Mouse (Mus musculus) CD4-positive, CD25-positive, alpha-beta regulatory T cell, adult 4 months (primary cell): ENCODE data around the gene Ccdc57. TPM values are rescaled to one million over a fixed set of nuclear protein-coding genes. Genes with fewer than 3 reads are reported as not detected.
A peak's percentile ranks its signal among the peaks of the same experiment; 100 is the strongest.
"Not testable (repeated sequence)": the region's sequence is repeated elsewhere in the genome, so short reads cannot be mapped to it uniquely, and the experiment has no call there.

Experiments used
- ATAC-seq: one replicate; pipeline ENCODE4 v1.8.0; 2017
- polyA plus RNA-seq, 2 experiments: library from polyadenylated mRNA; unstranded; fragments of 100-300 nt; shearing (Covaris generic); gene quantifications; one replicate each; pipeline ENCODE4 v1.2.1; 2017

The Ccdc57 gene
- polyA plus RNA-seq, 2 experiments from 2014 or later, result 0.12 to 1.1 TPM

DNA sequence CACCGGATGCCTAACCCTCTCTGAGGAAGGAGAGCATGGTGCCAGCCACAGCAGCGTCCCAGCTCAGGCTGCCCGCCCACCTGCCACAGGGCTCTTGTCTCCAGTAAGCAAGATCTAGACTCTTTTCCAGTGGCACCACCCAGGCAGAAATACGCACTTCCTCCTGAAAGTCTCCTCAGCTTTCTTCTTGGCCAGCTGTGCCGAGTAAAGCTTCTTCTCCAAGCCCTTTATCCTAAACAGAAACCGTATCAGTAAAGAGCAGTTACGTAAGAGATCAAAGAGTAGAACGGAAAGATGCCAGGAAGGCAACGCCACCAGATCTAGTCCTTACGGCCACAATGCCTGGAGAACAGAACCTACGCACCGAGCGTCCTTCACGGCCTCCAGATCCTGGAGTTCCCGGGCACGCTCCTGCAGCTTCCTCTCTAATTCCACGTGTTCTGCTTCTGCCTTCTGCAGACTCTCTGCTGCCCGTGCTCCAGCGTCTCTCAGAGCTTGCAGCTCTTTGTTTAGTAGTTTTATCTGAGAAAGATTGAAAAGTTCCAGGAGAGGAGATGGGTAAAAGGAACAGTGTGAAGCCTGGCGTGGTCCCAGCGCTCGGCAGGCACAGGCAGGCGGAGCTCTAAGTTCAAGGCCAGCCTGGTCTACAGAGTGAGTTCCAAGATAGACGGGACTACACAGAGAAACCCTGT lies 29.4 kb downstream of the Ccdc57 start:
- no peak for ATAC-seq

DNA sequence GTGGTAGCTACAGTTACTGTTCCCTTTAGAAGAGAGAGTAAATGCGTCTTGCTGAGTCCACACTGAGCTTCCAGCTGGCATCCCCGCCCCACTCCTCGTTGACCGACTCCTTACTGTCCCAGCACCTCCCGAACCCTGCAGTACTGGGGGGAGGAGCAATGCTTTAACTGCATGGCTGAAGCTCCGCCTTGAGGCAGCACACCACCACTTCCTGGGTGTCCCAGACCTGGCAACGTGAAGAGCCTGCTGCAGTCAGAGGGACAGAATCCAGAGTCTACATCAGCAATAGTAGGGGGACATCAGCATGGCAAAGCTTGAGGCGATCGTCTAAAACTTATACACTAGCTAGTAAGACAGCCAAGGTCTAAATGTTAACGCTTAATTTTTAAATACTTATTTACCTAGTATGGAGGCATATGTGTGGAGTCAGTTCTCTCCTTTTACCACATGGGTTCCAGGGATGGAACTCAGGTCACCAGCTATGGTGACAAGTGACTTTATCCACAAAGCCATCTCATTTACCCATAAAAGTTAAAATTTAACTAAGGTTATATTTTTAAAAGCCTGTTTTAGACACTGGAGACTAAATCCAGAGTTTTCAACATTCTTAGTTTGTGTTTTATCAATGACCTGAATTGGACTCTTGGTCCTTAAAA lies 30.1 kb downstream of the Ccdc57 start:
- no peak for ATAC-seq

DNA sequence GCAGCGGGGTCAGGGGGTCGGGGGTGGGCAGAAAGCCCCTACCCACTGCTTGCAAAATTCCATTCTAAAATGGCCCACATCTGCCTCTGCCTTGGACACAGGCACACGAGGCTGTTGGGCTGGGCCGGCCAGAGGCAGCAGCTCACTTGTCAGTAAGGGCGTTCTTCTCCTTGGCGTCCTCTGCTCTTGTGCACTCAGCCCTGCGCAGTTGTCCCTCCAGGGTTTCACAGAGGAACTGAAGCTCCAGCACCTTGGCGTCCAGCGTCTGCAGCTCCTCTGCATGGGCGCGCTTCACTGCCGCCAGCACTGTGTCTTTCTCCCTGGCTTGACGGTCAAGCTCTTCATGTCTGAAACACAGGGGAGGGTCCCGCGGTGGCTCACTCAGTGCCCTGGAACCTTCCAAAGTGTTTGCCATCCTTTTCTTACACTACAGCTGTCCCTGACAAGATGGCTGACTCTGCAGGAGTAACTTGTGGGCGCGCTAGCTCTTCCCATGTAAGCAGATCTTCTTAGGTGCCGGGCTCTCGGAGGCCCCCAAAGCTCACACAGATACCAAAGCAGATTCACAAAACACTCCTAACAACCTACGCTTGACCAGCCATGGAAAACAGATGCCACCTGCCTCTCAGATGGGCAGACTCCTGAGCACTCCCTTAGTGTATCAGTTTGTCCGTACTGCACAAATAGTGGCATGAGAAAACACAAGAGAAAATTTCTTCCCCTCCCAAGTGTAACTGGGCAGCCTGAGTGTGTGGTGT lies 30.8 kb downstream of the Ccdc57 start:
- no peak for ATAC-seq

DNA sequence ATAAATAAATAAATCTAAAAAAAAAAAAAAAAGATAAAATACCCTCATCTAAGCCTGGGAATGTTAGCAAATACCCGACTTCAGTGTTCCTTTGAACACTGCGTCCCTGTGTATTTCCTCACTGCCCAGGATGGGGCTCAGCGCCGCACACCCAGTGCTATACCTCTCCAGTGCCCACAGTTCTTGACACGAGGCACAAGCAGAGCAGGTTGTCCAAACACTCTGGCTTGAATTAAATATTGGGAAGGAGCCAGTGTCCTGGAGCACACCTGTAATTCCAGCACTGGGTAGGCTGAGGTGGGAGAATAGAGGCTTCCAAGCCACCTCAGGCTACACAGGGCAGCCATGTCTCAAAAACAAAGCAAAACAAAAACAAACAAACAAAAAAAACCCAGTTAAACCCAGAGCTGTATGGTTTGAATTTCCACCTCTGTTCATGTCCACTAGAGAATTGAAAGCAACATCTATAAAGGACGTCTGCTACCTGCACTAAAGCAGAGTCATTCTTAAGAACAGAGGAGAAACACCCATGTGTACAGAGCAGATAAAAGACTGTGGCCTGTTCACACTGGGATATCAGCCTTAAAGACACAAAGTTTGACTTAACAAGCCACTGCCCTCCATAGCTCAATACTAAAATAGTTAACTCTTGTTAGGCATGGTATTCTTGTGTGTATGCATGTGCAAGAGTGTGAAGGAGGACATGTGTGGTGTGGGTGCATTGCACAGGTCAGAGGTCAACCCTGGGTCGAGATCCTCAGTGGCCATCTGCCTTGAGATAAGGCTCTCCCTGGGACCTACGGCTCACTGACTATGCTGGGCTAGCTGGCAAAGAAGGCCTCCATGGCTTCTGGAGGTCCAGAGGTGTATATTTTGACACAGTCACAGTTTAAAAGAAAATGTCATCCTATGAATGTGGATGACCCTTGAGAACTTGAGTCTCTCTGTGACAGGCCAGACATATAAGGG lies 32.1 kb downstream of the Ccdc57 start:
- ATAC-seq, result no peak

DNA sequence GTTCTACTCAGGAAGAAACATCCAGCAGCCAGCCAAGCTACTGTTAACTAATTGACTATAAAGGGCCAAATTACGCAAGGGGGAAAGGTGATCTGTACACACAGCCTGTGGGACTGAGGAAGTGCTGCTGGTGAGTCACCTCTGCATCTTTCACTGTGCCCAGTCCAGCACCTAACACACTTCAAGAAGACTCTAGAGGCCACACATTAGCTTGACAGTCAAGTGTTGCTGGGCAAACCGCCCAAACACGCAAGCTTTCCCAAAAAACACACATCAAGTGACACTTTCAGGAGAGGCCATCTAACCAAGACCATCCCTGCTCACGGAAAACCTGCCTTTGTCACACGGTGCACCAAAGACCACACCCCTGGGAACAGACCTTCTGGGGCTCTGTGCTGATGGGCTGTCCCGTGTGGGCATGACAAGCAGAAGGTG lies 34.5 kb downstream of the Ccdc57 start:
- ATAC-seq, result no peak

DNA sequence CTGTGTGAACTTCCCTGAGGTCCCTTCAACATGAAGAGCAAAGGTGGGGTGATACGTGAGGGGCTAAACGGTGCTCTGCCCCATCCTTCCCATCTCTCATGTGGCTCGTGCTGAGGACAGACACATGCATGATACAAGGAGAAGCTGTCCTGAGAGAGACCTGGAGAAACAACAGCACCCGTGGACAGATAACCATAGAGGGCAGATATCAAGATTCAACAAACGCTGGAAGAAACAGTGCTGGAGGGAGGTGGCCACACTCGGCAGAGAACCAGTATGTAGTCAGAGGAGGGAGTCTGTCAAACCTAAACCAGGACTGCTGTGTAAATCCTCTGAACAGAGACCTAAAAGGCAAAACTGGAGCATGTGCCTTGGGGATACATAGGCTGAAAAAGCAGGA lies 37.2 kb downstream of the Ccdc57 start:
- ATAC-seq, result no peak

DNA sequence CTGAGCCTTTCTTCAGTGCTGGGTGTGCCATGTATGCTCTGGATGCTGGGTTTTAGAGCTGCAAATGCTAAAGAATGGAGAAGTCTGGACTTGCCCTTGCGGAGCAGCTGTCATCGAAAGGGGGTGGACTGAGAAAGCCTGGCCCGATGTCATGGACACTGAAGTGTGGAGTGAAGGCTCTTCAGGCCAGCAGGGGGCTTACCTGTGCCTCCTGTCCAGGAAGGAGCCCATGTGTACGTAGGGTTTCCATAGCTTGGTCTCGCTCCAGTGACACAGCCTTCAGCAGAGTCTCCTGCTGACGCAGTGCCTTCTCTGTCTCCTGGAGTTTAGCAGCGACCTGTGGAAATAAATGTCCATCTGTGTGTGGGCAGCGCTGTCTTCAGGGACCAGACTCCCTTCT lies 38.3 kb downstream of the Ccdc57 start:
- ATAC-seq, result no peak

DNA sequence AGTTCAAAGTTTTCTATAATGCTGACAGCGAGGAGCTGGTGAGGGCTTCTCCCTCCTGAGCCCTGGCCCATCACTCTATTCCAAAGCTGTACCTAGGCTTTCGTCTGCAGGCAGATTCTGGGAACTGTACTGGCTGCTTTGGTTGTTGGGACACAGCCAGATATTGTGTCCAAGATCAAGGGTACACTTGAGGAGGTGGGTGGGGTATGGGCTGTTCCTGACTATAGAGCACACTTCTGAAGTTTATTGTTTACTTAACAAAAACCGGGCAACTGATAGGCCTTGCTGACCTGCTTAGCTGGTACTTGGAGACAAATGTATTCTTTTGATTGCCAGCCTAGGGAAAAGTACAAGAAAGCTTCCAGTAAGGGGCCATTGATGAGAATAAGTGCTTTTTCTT lies 43.5 kb downstream of the Ccdc57 start:
- no peak for ATAC-seq

DNA sequence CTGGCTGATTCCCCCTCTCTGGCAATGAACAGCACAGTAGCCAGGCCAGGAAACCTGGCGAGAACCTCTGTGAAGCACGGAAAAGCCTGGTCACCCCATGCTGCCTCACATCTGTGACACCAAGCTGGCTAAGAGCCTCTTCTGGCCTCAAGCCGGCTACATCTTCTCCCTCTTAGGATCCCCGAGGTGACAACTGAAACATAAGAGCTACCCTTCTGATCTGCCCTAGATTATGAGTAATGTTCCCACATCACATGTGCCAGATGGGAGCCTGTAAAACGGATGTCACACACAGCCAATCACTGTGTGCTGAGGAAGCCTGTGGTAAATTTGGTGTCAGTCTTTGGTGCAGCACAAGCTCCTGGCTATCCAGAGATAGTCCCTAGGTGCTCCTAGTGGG lies 44.0 kb downstream of the Ccdc57 start:
- ATAC-seq, result peak; percentile 44

DNA sequence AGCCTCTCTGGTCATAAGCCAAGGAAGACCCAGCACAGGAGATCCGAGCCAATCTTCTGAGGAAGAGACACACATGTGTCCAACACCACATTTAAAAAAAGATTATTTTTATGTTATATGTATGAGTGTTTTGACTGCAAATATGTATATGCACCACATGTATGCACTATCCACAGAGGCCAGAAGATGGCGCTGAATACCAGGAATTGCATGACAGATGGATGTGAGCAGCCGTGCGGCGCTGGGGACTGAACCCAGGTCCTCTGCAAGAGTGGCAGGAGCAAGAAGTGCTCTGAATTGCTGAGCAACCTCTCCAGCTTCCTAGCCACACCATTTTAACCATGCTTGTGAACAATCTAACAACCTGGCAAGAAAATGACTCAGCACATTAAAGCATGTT lies 45.2 kb downstream of the Ccdc57 start:
- ATAC-seq, result no peak

DNA sequence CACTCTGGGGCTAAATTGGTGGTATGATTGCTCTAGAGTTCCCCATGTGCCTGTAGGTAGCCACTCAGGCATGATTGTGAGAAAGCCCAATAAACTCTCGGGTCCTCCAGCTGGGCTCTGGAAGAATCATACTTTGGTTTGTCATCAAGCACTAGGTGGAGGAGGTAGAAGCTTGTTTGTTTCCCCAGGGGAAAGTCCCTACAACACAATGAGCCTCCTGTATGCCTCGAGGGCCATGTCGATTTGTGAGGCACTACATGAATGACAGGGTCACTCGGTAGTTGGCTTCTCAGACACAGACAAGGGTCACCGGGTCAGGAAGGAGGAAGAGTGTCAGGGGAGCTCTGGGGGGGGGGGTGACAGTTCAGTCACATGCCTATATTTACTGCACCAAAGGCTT lies 46.2 kb downstream of the Ccdc57 start:
- peak; percentile 97 for ATAC-seq

DNA sequence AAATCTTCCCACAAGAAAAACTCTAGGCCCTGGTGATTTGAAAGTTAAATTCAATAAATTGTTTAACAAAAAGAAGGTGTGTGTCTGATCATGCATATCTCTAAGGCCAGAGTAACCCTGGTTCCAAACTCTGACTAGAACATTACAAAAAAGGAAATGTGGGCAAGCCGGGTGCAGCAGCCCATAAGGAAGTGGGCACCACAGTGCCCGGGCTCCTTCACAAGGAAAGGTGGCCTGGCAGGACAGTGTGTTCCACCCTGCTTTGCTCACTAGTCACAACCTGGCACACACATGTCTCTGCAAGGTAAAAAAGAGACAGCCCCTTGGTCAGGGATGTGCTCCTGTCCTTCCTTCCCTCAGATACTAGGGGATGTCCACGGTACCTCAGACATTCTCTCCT lies 49.1 kb downstream of the Ccdc57 start:
- ATAC-seq, result no peak

DNA sequence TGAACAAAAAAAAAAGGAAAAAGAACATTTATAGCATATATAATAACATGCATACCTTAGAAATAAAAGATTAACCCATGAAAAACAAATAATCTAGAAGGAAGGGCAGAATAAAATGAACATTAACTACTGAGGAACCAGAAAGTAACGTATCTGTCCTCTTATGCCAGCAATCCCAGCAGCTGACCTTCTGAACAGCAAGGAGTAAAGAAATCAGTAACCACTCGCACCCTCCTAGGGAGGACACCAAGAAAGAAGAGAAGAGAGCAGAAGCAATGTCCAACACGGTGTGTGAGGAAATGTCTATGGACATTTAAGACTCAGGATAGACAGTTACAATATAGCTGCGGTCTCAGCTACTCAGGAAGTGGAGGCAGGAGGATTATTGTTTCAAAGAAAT lies 49.7 kb downstream of the Ccdc57 start:
- no peak for ATAC-seq

DNA sequence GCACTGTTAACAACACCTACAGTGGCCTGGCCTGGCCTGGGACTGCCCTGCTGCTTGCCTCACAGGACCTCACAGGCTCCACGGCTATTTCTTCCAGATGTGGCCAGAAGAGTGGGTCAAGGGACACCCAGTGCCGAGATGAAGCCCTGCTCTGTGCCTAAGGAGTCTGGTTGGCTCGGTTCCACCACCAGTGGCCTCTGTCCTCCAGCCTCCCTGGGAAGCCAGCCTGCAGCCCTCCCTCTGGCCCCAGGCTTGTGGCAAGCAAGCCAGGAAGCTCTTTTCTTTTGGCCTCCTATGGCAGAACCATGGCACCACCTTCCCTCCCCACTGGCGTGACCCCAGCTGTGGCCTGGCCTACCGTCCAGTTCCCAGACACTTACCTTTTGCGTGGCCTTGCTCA lies 59.5 kb downstream of the Ccdc57 start:
- no peak for ATAC-seq

DNA sequence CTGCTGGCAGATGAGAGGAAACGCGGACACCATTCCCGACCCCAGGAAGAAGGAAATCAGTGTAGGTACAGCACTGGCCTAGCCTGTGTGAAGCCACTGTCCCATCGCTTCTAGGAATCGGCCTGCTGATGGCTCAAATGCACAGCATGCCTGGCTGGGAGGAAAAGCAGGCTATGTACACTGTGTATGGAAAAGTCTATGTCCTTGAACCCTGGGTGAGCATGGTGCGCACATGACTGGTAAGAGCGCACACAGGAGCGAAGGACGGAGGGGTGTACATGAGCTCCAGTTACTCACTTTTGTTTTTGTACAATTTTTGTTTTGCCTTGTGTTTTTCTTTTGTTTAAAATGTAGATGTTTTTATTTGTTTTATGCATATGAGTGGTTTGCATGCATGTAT lies 61.2 kb downstream of the Ccdc57 start:
- no peak for ATAC-seq

DNA sequence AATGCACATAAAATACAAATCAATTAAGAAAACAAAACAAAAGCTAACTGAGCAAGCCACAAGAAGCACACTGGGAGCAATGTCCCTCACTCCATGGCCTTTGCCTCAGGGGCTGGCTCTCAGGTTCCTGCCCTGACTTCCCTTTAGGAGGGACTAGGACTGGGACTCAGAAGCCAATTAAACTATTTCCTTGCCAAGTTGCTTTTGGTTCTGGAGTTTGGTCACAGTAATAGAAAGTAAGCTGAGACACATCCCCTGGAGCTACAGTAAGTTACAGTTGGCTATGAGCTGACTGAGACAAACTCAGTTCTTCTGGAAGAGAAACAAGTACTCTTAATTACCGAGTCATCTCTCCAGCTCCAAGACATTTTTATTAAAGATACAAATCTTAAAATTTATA lies 66.9 kb downstream of the Ccdc57 start:
- ATAC-seq, result no peak

DNA sequence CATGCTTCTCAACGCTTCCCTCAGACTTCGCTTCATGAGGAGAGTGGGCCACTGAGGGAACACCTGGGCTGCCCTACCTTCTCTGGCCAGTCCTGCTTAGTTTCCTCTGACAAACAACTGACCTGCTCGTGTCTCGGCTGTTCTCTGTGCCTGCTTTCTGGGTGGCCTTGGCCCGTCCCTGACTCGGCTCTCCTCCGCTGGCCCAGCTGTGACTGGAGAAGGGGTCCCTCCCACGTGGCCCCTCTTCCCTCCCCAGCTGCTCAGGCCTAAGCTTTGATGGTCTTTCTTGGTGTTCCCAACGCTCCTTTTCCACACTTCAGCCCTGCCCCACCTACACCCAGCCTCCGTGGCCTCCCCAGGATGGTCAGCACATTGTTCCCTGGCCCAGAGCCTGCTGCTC lies 69.9 kb downstream of the Ccdc57 start:
- no peak for ATAC-seq

DNA sequence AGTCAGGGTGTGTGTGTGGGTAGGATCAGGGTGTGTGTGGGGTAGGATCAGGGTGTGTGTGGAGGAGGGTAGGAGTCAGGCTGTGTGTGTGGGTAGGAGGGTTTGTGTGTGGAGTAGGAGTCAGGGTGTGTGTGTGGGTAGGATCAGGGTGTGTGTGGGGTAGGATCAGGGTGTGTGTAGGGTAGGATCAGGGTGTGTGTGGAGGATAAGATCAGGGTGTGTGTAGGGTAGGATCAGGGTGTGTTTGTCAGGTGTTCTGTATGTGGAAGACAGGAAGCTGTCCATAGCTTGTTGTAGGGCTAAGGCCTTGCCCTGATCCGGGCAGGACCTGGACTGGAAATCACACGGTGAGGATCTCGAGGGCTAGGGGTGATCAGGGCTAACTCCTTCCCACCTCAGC lies 76.7 kb downstream of the Ccdc57 start:
- not testable (repeated sequence) for ATAC-seq

DNA sequence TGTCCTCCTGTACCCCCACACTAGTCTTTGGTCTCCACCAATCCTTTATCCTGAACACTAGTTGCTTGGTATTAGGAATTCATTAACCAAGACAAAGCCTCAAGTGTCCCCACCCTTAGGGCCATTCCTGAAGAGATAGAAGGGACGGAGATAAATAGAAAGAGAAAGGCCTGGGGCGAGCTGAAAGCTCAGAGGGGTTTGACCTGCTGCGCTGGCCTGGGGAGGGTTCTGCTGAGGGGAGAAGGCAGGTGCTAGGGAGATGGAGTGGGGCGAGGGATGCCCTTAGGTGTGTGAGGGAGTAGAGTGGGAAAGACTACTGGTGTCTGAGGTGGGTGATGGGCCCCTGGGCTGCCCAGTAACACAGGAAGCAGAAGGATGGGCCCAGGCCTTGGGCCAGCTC lies 78.9 kb downstream of the Ccdc57 start:
- ATAC-seq, result no peak

DNA sequence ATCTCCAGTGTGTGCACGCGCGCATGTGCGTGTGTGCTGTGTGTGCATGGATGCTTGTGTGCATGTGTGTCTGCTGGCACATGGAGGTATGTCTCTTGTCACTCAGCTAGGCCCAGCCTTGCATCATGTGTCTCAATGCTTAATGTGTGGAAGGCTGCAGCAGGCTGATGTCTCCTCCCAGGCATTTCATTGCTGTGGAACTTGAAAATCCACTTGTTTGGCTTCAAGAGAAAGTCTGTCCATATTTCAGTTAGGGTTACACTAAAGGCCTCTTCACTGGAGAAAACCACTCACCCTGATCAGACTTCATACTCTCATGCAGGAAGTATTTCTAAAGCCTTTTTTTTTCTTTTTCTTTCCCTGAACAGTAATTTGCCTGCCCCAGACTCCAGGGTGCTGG lies 79.5 kb downstream of the Ccdc57 start:
- no peak for ATAC-seq

DNA sequence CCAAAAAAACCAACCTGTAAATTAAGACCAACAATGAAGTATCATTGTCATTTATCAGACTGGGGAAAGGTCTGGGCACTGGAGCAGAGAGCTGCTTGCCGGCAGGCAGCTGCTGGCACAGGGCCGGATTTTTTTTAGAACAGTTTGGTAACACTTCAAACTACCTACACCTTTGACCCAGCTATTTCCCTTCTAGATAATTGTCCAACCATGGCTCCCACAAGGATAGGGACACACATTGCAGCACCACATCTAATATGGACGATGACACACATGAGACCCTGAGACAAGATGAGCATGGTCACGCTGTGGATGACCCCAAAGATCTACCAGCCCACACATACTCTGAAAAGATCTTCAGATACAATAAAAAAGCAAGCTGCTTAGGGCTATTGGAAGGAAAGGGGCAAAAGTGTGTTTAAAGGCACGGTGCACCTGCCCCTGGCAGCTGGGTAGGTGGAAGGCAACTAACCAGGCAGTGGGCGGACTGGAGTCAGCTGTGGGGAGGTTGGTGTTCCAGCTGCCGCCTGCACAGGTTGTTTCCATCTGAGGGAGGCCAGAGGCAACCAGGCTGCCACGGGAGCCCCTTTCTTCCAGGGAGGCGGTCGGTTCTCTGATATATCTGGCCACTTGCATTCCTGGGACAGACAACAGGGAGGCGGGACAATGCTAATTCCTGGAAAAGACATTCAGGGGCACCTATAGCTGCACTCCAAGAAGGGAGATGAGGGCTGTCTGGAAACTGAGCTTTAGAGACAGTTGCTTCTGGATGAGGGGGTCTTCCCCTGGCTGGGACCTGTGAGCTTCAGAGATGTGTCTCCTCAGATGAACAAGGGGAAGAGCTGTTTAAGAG lies 80.4 kb downstream of the Ccdc57 start:
- ATAC-seq, result peak; percentile 46

DNA sequence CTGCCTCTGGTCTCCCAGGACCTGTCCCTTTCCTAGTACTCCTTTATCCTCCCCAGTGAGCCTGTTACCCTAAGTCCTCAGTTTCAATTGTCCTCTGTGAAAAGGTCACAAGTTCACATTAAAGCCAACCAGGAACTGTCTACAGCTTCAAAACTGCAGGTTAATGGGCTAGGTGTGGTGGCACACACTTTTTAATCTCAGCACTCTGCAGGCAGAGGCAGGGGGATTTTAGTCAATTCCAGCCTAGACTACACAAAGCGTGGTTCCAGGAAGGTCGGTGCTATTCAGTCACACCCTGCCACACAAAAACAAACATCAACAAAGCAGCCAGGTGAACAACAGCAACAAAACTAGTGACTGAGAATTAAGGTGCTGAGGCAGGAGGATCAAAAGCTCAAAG lies 81.1 kb downstream of the Ccdc57 start:
- peak; percentile 26 for ATAC-seq
